In genomic region chr14:108912021-108912875, GRCm38 (mm10) we compare ENCODE assay signal across 8 mouse cellular contexts. TPM values are rescaled to one million over a fixed set of nuclear protein-coding genes. Genes with fewer than 3 reads are reported as not detected.
DNase-seq lines count a peak whose midpoint lies in the region; ATAC-seq lines count a peak whose summit lies in the region.

No protein-coding gene starts in this region.

- H3K4me1 ChIP-seq in heart, embryonic 14.5 days (ENCODE audit: control insufficient read depth in 2 of 2, insufficient read depth in 2 of 2, low read length in 2 of 2), result peaks cover 11 to 26% of the 10 kb centered on the region in 2 experiments; a peak in 3 of 4 replicates
- 0 out of 2 replicates have a peak, but pooled peaks cover 2% of the 10 kb centered on the region for H3K4me1 ChIP-seq in hindbrain, embryonic 11.5 days (replicated peaks; ENCODE audit: control insufficient read depth, insufficient read depth, low read length)
- H3K4me1 ChIP-seq in midbrain, embryonic 15.5 days, result peaks cover 20% of the 10 kb centered on the region

- H3K4me3 ChIP-seq in heart, embryonic 14.5 days (ENCODE audit: control insufficient read depth in 1 of 2, insufficient read depth in 1 of 2, low read depth in 1 of 2, low read length in 2 of 2), result peak overlapping the region; percentile 30 to 45
- H3K4me3 ChIP-seq in hindbrain, embryonic 11.5 days (ENCODE audit: low read depth, low read length), result peak overlapping the region; percentile 45
- peak overlapping the region; percentile 74 for H3K4me3 ChIP-seq in midbrain, embryonic 15.5 days

- H3K9me3 ChIP-seq in heart, embryonic 14.5 days (ENCODE audit: control insufficient read depth, low read length), result no peaks in the 10 kb centered on the region
- H3K9me3 ChIP-seq in hindbrain, embryonic 11.5 days (ENCODE audit: control insufficient read depth, low read length), result no peaks in the 10 kb centered on the region
- no peaks in the 10 kb centered on the region for H3K9me3 ChIP-seq in midbrain, embryonic 15.5 days

- WGBS in heart, embryonic 14.5 days, result 3% methylated on average over 24 of the region's 24 CpGs
- WGBS in hindbrain, embryonic 11.5 days, result 2% methylated on average over 24 of the region's 24 CpGs
- WGBS in midbrain, embryonic 15.5 days, result 0% methylated on average over 24 of the region's 24 CpGs

- no peak for DNase-seq in heart, postnatal 25 days (ENCODE audit: low spot score)
- peak; percentile 39 for DNase-seq in embryo, embryonic 11 days
- peak; percentile 58 for DNase-seq in hindbrain, embryonic 11.5 days (ENCODE audit: low spot score)
- peak; percentile 33 for DNase-seq in layer of hippocampus, adult 9-11 months
- DNase-seq in MN1 (ENCODE audit: low spot score) (no peak), adipocyte (ENCODE audit: low spot score) (no peak)

- peaks cover 33% of the 10 kb centered on the region for H3K27me3 ChIP-seq in heart, embryonic 14.5 days (ENCODE audit: control insufficient read depth, insufficient read depth, low read length)
- H3K27me3 ChIP-seq in hindbrain, embryonic 11.5 days (ENCODE audit: control insufficient read depth, insufficient read depth, low read length), result peaks cover 3% of the 10 kb centered on the region; the same call in 1 of the 2 replicates
- no peaks in the 10 kb centered on the region for H3K27me3 ChIP-seq in midbrain, embryonic 15.5 days (replicated peaks)

- H3K27ac ChIP-seq in heart, embryonic 14.5 days (replicated peaks in 1 of 2; ENCODE audit: control insufficient read depth in 1 of 2, insufficient read depth in 1 of 2, low read depth in 2 of 2, low read length in 2 of 2), result no peak overlapping the region
- 0 out of 2 replicates have a peak overlapping the region, but pooled peaks have one; percentile 36 for H3K27ac ChIP-seq in hindbrain, embryonic 11.5 days (ENCODE audit: low read depth, low read length)
- peak overlapping the region; percentile 96 for H3K27ac ChIP-seq in midbrain, embryonic 15.5 days

- H3K36me3 ChIP-seq in heart, embryonic 14.5 days (ENCODE audit: control insufficient read depth, insufficient read depth, low read length), result no peaks in the 10 kb centered on the region
- H3K36me3 ChIP-seq in hindbrain, embryonic 11.5 days (ENCODE audit: control insufficient read depth, insufficient read depth, low read length), result no peaks in the 10 kb centered on the region
- H3K36me3 ChIP-seq in midbrain, embryonic 15.5 days (replicated peaks), result no peaks in the 10 kb centered on the region

- H3K4me2 ChIP-seq in heart, embryonic 14.5 days (ENCODE audit: low read length), result peak overlapping the region; percentile 87
- peak overlapping the region; percentile 84 for H3K4me2 ChIP-seq in hindbrain, embryonic 11.5 days (replicated peaks; ENCODE audit: low read depth, low read length)
- H3K4me2 ChIP-seq in midbrain, embryonic 15.5 days, result peak overlapping the region; percentile 78

- no peak overlapping the region for H3K9ac ChIP-seq in heart, embryonic 14.5 days (ENCODE audit: low read length)
- H3K9ac ChIP-seq in hindbrain, embryonic 11.5 days (ENCODE audit: low read depth, low read length), result peak overlapping the region; percentile 71
- H3K9ac ChIP-seq in midbrain, embryonic 15.5 days, result peak overlapping the region; percentile 90

- intact Hi-C loops in heart, postnatal 25 days (cut with DNase I), result no loop called here

- no peak for ATAC-seq in heart, embryonic 14.5 days (ENCODE audit: insufficient number of reproducible peaks, insufficient read depth, low FRiP score, low read depth)
- ATAC-seq in hindbrain, embryonic 11.5 days (ENCODE audit: low FRiP score), result peak; percentile 43
- peak; percentile 35 for ATAC-seq in midbrain, embryonic 15.5 days (replicated peaks)

RNA-seq across cellular contexts. Expression of gene Slitrk1, which starts 1.7 kb away (rescaled TPM):
- polyA plus RNA-seq in heart, embryonic 14.5 days (2014; fragmentation: Nextera tagmentation; extraction: Ambion mirVana), result 0.16 TPM in 1 of 2 replicates, not detected in the other
- total RNA-seq in heart, postnatal 25 days (2021), result not detected
- 7.7 and 8.5 TPM in 2 replicates for polyA plus RNA-seq in hindbrain, embryonic 11.5 days (2014; fragmentation: Nextera tagmentation; extraction: Ambion mirVana)
- 26.8 and 31.0 TPM in 2 replicates for polyA plus RNA-seq in midbrain, embryonic 15.5 days (2015; fragmentation: Nextera tagmentation; extraction: Ambion mirVana)

Comparison
In these comparisons a context has a peak if more than half of its experiments do, and no peak if none do; other contexts are left out.
1. H3K27ac ChIP-seq: peak in hindbrain, embryonic 11.5 days (single experiment) and midbrain, embryonic 15.5 days (single experiment); none in heart, embryonic 14.5 days (0 of 2).
2. DNase-seq: peak in embryo, embryonic 11 days (single experiment), hindbrain, embryonic 11.5 days (single experiment) and layer of hippocampus, adult 9-11 months (single experiment); none in heart, postnatal 25 days (single experiment), MN1 (single experiment) and adipocyte (single experiment).
3. Peak in every context shown above with its lines, with median percentiles within 50 percentile points of each other: H3K4me2 ChIP-seq and H3K4me3 ChIP-seq.